Mouse (Mus musculus) MN1 (cell line): ENCODE measurements around the gene Upp2.

Experiments used
- DNase-seq: peaks from one replicate; pipeline ENCODE4 v3.0.0-alpha.2; 2016; ENCODE audit warnings: low spot score

The Upp2 gene

DNA sequence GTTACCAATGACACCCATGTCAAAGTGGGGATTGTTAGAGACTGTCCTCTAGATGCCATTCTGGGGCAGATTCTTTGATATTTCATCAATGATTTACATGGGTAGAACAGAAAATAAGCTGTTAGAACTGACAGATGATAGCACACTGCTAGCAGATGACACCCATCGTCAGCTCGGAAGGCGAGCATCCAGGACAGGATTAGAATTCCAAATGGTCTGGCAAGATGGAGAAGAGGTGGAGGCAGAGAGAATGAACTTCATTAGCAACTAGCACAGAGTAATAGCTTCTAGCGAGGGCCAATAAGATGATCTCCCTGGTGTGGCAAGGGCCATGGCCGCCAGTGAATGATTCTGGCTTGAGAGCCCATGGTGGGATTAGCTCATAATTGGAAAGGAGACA, 48.7 kb downstream of the Upp2 start:
- no peak for DNase-seq

- DNase-seq: no peak
Measured at GRCm38 (mm10) chr2:58625186-58625585, 58.1 kb downstream of the Upp2 start.

GRCm38 (mm10) chr2:58625681-58626080, 58.6 kb downstream of the Upp2 start:
- no peak for DNase-seq

GRCm38 (mm10) chr2:58626136-58626769, 59.2 kb downstream of the Upp2 start:
- DNase-seq: no peak

DNA sequence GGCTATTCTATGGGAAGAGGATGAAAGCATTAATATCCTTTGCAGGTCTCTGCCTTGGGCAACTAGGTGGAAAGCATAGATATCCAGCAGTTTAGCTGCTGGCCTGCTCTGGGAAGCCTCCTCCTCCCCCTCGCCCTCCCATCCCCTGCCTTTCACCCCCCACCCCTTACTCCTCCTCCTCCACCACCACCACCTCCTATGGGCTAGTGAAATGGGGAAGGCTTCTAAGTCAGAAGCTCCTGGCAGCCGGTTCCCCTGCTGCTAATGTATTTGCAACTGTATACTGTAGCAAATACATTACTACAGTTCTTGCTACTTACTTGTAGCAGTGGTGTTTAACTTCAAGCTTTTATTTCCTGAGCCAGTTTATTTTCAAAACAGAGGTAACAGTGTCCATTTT, 60.9 kb downstream of the Upp2 start:
- no peak for DNase-seq

DNA sequence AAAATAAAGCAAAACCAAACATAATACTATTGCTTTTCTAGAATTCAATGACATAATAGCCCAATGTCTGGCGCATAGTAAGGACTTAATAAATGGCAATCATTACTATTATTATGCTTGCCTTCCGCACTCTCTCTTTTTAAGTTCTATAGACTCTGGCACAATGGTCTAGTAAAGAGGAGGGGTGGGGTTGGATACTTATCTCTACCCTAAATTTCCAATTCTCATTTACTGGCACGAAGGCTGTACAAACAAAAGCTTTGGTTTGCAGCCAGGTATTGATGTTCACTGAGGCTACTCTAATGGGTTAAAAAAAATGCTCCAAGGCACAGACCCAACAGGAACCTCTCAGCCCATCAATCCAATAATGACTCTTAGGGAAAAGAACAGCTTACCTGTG, 61.9 kb downstream of the Upp2 start:
- no peak for DNase-seq

GRCm38 (mm10) chr2:58629440-58629839, 62.3 kb downstream of the Upp2 start:
- no peak for DNase-seq

DNA sequence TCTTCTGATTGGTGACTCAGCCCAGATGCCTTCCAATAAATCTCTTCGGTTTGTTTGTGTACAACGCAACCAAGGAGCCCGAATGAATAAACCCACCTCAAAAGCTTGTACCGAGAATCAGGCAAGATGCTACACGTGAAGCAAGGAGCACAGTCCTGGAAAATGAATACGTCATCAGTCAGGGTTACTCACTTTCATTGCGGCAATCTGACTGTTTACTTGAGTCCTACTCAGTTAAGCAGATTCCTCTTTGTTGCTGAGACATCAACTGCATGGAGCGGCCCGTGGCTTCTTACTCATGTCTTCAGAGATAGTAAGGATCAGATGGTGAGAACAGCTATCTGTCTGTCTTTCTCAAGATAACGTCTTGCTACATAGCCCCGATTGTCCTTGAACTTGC, 66.7 kb downstream of the Upp2 start:
- no peak for DNase-seq

DNA sequence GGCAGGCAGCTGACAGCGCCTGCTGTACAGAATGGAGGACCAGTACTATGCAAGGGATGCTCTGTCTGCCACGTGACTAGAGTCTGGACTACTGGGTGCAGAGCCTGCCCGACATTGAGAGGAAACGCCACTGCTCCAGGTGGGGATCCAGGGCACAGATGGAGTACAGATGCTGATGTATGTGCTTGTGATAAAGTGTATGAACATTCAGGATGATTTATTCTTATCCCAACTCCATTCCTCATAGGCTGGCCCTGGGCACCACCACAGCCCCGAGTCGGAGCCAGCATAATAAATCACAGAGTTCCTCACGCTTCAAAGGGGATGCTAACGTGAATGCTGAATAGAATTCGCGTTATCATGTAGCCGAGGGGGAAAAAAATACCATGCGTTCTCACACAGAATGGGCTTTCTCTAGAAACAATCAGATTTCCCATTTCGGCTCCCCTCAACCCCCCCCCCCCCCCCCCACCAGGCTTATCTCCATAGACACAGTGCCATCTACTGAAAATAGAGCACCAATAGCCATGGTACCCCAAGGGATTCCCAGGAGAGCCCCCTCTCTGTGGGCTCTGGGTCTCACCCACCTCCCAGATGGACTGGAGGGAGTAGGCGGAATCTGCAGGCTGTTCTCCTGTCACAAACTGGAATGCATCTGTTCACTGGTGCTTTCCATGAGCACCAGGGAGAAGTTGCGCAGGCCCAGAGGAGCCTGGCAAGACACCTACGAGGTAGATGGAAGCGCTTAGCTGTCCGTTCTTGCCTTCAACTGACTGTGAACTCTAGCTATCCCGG, 74.9 kb downstream of the Upp2 start:
- no peak for DNase-seq

DNA sequence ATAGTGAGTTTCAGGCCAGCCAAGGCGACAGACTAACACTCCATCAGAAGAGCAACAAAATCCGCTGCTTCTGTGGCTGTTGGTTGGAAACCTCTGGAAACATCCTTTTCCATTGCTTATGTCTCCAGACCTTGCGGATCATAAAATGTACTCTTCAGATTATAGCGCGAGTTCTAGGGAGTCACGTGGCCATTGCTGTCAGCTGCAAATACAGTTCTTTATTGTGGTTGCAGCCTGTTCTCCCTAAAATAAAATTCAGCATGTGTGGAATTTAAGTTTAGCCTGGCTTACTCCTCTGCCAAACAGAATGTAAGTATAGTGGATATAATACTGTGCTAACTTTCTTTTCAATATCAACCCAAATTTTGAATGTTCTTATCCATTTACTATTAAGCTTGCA, 78.6 kb downstream of the Upp2 start:
- no peak for DNase-seq

- no peak for DNase-seq
Measured at GRCm38 (mm10) chr2:58655169-58655568, 88.1 kb downstream of the Upp2 start.

GRCm38 (mm10) chr2:58656959-58657358, 89.9 kb downstream of the Upp2 start:
- DNase-seq: no peak

DNA sequence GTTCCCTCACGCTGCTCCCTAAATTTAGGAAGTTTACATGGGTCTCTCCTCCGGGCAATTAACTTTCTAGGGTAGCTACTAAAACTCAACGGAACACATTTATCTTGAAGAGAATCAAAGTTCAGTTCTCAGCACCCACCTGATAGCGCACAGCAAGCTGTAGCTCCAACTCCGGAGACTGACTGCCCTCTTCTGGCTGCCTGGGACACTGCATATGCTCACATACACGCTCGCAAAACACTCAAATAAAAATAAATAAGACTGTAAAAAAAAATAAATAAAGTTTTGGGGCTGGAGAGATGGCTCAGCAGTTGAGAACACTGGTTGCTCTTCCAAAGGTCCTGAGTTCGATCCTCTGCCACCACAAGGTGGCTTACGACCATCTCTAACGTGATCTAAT, 90.8 kb downstream of the Upp2 start:
- no peak for DNase-seq

GRCm38 (mm10) chr2:58660591-58660990, 93.5 kb downstream of the Upp2 start:
- no peak for DNase-seq

GRCm38 (mm10) chr2:58661116-58661515, 94.0 kb downstream of the Upp2 start:
- no peak for DNase-seq

- DNase-seq: no peak
Measured at GRCm38 (mm10) chr2:58662661-58663060, 95.6 kb downstream of the Upp2 start.

GRCm38 (mm10) chr2:58663404-58664120, 96.5 kb downstream of the Upp2 start:
- DNase-seq: no peak

DNA sequence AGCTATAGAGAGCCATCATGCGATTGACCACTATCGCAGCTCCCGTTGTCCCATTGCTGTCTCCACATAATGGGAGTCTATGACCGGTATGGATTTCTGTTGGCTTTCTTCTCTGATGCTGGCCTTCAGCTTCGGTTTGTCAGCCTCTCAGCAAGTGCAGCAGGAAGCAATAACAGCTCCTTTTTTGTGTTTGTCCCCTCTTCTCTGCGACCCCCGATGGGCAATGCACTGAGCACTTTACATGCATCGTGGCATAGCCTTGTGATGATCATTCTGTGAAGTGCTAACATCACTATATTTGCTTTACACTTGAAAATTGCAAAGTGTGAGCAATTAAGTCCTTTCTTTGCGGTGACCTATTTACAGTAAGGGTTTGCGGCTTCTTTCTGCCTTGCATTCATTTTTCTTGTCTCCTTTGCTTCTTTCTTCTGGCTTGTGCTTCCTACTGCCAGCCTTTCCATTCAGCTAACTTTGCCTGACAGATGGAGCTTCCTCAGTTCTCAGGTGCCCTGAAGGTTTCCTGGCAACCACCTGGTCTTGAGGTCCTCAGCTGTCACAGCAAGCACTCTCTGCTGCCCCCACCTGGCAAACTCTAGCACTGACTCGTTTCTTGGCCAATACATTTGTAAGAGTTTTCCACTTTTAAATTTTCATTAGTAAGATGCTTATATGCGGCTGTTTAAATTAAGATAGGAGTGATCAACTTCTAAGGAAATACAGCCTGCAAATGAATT, 98.2 kb downstream of the Upp2 start:
- peak; percentile 46 for DNase-seq

GRCm38 (mm10) chr2:58667298-58667697, 100.2 kb downstream of the Upp2 start:
- no peak for DNase-seq

DNA sequence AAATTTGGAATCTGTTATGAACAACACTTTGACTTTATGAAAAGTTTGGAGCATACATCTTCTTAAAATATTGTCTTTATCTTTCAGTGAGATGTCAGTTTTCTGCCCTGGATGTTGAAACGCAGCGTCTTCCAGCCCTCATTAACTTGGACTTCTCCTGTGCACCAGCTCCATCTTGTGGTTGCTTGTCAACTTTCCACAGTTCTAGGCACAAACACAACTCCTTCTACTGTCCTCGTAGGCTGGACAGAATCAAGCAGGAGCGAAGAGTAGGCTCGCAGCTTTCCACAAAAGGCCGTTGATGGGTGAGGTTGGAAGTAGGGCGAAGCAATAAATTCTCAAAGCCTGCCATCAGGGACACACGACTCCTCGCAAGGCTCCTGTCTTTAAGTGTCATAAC, 100.9 kb downstream of the Upp2 start:
- peak; percentile 75 for DNase-seq

- no peak for DNase-seq
Measured at GRCm38 (mm10) chr2:58669114-58669513, 102.0 kb downstream of the Upp2 start.

- no peak for DNase-seq
Measured at GRCm38 (mm10) chr2:58672520-58672919, 105.4 kb downstream of the Upp2 start.
